Mouse (Mus musculus) cortical plate, adult 2 months (tissue): Measurements from ENCODE around the gene Socs5.

ENCODE experiments used
- CTCF ChIP-seq: fragments of 200-500 bp; IDR thresholded peaks from 2 replicates; pipeline ENCODE4 v1.5.1; 2011; ENCODE audit warnings: mild to moderate bottlenecking, control low read depth, low read length; ENCODE audit not compliant: insufficient read depth; ENCODE audit errors: extremely low read depth
- POLR2A ChIP-seq: fragments of 200-500 bp; IDR thresholded peaks from 2 replicates; pipeline ENCODE4 v1.6.1; 2011; ENCODE audit warnings: mild to moderate bottlenecking, low read length, control low read depth; ENCODE audit not compliant: insufficient read depth; ENCODE audit errors: extremely low read depth

DNA sequence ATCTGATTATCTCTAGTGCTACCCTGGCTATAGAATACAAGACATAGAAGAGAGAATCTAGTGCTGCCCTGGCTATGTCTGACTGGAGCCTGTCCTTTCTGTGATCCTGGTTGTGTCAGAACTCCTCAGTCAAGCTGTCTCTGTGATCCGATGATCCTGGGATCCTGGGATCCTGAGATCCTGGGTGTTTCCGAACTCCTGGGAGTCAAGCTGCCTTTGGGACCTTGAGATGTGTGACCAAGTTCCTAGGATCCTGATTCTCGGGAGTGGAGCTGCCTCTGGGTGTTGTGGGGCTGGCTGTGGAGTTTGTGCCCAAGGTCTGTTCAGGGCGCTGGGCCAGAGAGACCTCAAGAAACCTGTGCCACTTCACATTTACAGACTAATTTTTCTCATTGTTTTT, 38.5 kb upstream of the Socs5 start:
- TF ChIP-seq CTCF (no peak), POLR2A (no peak)
